In genomic region chr12:85963160-85963559, GRCm38 (mm10) we compare ENCODE assay signal across 12 mouse cellular contexts.
DNase-seq lines count a peak whose midpoint lies in the region; ATAC-seq and TF ChIP-seq lines count a peak whose summit lies in the region.
"Had no signal": no experiment of that assay in that cellular context is flagged by ENCODE, and none has a peak within 500 bp of the region (broad histone marks: within the 10 kb centered on the region; RNA-seq: fewer than 3 reads in every experiment).

No protein-coding gene starts in this region.

- 0 out of 2 replicates have a peak, but pooled peaks cover 3% of the 10 kb centered on the region for H3K36me3 ChIP-seq in embryonic facial prominence, embryonic 12.5 days
- H3K36me3 ChIP-seq in embryonic facial prominence, embryonic 10.5 days (replicated peaks) = peaks cover 13% of the 10 kb centered on the region
- no peaks in the 10 kb centered on the region for H3K36me3 ChIP-seq in kidney, embryonic 14.5 days (ENCODE audit: control insufficient read depth, insufficient read depth, low read length)
- peaks cover 12% of the 10 kb centered on the region; the same call in 1 of the 2 replicates for H3K36me3 ChIP-seq in midbrain, embryonic 13.5 days
- no peaks in the 10 kb centered on the region for H3K36me3 ChIP-seq in midbrain, postnatal 0 days (ENCODE audit: insufficient read depth, low read length)
- no peaks in the 10 kb centered on the region for H3K36me3 ChIP-seq in stomach, postnatal 0 days (ENCODE audit: control insufficient read depth, insufficient read depth, low read length)

- H3K9ac ChIP-seq in embryonic facial prominence, embryonic 12.5 days = no peak overlapping the region
- no peak overlapping the region for H3K9ac ChIP-seq in kidney, embryonic 14.5 days (ENCODE audit: low read depth, low read length)
- 0 out of 2 replicates have a peak overlapping the region, but pooled peaks have one; percentile 19 for H3K9ac ChIP-seq in midbrain, embryonic 13.5 days (replicated peaks)
- H3K9ac ChIP-seq in midbrain, postnatal 0 days (replicated peaks; ENCODE audit: low read length, poor library complexity, severe bottlenecking) = no peak overlapping the region
- no peak overlapping the region for H3K9ac ChIP-seq in stomach, postnatal 0 days (ENCODE audit: low read length)
- H3K9ac ChIP-seq: liver, embryonic 14.5 days had no signal

- TF ChIP-seq CTCF in midbrain, postnatal 0 days (IDR thresholded peaks at IDR 0.05) = no peak
- no peak for TF ChIP-seq CTCF in stomach, postnatal 0 days (IDR thresholded peaks at IDR 0.05; ENCODE audit: low read depth)

- 83% methylated on average over 2 of the region's 2 CpGs for WGBS in embryonic facial prominence, embryonic 12.5 days
- WGBS in embryonic facial prominence, embryonic 10.5 days = 86% methylated on average over 2 of the region's 2 CpGs
- 65% methylated on average over 2 of the region's 2 CpGs for WGBS in kidney, embryonic 14.5 days
- WGBS in midbrain, embryonic 13.5 days = 94% methylated on average over 2 of the region's 2 CpGs
- WGBS in midbrain, postnatal 0 days = 82% methylated on average over 2 of the region's 2 CpGs
- WGBS in stomach, postnatal 0 days = 67% methylated on average over 2 of the region's 2 CpGs

- H3K27me3 ChIP-seq in embryonic facial prominence, embryonic 12.5 days = no peaks in the 10 kb centered on the region
- no peaks in the 10 kb centered on the region for H3K27me3 ChIP-seq in embryonic facial prominence, embryonic 10.5 days (replicated peaks; ENCODE audit: low read depth, poor library complexity, severe bottlenecking)
- H3K27me3 ChIP-seq in kidney, embryonic 14.5 days (ENCODE audit: control insufficient read depth, insufficient read depth, low read length) = no peaks in the 10 kb centered on the region
- H3K27me3 ChIP-seq in midbrain, embryonic 13.5 days = no peaks in the 10 kb centered on the region
- H3K27me3 ChIP-seq in midbrain, postnatal 0 days (ENCODE audit: insufficient read depth, low read length) = no peaks in the 10 kb centered on the region
- H3K27me3 ChIP-seq in stomach, postnatal 0 days (ENCODE audit: control insufficient read depth, insufficient read depth, low read length) = no peaks in the 10 kb centered on the region

- peak overlapping the region; percentile 61 for H3K27ac ChIP-seq in embryonic facial prominence, embryonic 12.5 days
- H3K27ac ChIP-seq in embryonic facial prominence, embryonic 10.5 days (replicated peaks) = no peak overlapping the region
- H3K27ac ChIP-seq in kidney, embryonic 14.5 days (ENCODE audit: low read depth, low read length) = peak overlapping the region; percentile 30; the same call in 1 of the 2 replicates
- no peak overlapping the region for H3K27ac ChIP-seq in midbrain, embryonic 13.5 days
- H3K27ac ChIP-seq in midbrain, postnatal 0 days (ENCODE audit: low read depth, low read length) = no peak overlapping the region
- H3K27ac ChIP-seq in stomach, postnatal 0 days (replicated peaks) = peak overlapping the region; percentile 18; the same call in 1 of the 2 replicates
- H3K27ac ChIP-seq: hindbrain, postnatal 0 days; liver, embryonic 14.5 days; midbrain, embryonic 10.5 days had no signal

- no peak overlapping the region for H3K4me3 ChIP-seq in embryonic facial prominence, embryonic 12.5 days
- no peak overlapping the region for H3K4me3 ChIP-seq in embryonic facial prominence, embryonic 10.5 days
- H3K4me3 ChIP-seq in kidney, embryonic 14.5 days (ENCODE audit: low read length) = no peak overlapping the region
- H3K4me3 ChIP-seq in midbrain, embryonic 13.5 days (replicated peaks) = no peak overlapping the region
- no peak overlapping the region for H3K4me3 ChIP-seq in midbrain, postnatal 0 days (ENCODE audit: low read depth, low read length)
- no peak overlapping the region for H3K4me3 ChIP-seq in stomach, postnatal 0 days (ENCODE audit: low read depth, low read length)
- H3K4me3 ChIP-seq: midbrain, embryonic 10.5 days had no signal

- ATAC-seq in embryonic facial prominence, embryonic 12.5 days (ENCODE audit: insufficient number of reproducible peaks, insufficient read depth, low FRiP score, low TSS enrichment) = no peak
- no peak for ATAC-seq in kidney, embryonic 14.5 days (ENCODE audit: low FRiP score, low TSS enrichment)
- ATAC-seq in midbrain, embryonic 13.5 days = no peak
- ATAC-seq in midbrain, postnatal 0 days (ENCODE audit: low FRiP score) = no peak
- ATAC-seq in stomach, postnatal 0 days (ENCODE audit: low FRiP score, low TSS enrichment) = no peak
- ATAC-seq: hindbrain, postnatal 0 days had no signal

- H3K4me1 ChIP-seq in embryonic facial prominence, embryonic 12.5 days = peaks cover 9% of the 10 kb centered on the region; the same call in 1 of the 2 replicates
- peaks cover 19% of the 10 kb centered on the region for H3K4me1 ChIP-seq in embryonic facial prominence, embryonic 10.5 days
- H3K4me1 ChIP-seq in kidney, embryonic 14.5 days (ENCODE audit: control insufficient read depth, insufficient read depth, low read length) = peaks cover 24% of the 10 kb centered on the region
- no peaks in the 10 kb centered on the region; the same call in 1 of the 2 replicates for H3K4me1 ChIP-seq in midbrain, embryonic 13.5 days (replicated peaks)
- H3K4me1 ChIP-seq in midbrain, postnatal 0 days (ENCODE audit: insufficient read depth, low read length) = 0 out of 2 replicates have a peak, but pooled peaks cover 4% of the 10 kb centered on the region
- peaks cover 3% of the 10 kb centered on the region; the same call in 1 of the 2 replicates for H3K4me1 ChIP-seq in stomach, postnatal 0 days (replicated peaks; ENCODE audit: control insufficient read depth, insufficient read depth)
- H3K4me1 ChIP-seq: midbrain, embryonic 10.5 days had no signal

- TF ChIP-seq EP300 in stomach, postnatal 0 days (optimal IDR thresholded peaks at IDR 0.05) = no peak

- H3K9me3 ChIP-seq in embryonic facial prominence, embryonic 12.5 days = no peaks in the 10 kb centered on the region
- no peaks in the 10 kb centered on the region for H3K9me3 ChIP-seq in embryonic facial prominence, embryonic 10.5 days
- no peaks in the 10 kb centered on the region for H3K9me3 ChIP-seq in kidney, embryonic 14.5 days (ENCODE audit: control insufficient read depth, low read length)
- no peaks in the 10 kb centered on the region for H3K9me3 ChIP-seq in midbrain, embryonic 13.5 days
- no peaks in the 10 kb centered on the region for H3K9me3 ChIP-seq in midbrain, postnatal 0 days (ENCODE audit: low read length)
- H3K9me3 ChIP-seq in stomach, postnatal 0 days (ENCODE audit: control insufficient read depth, low read length) = no peaks in the 10 kb centered on the region
- H3K9me3 ChIP-seq: midbrain, embryonic 10.5 days had no signal

- DNase-seq in embryonic facial prominence, embryonic 10.5 days (ENCODE audit: low spot score) = no peak
- no peak for DNase-seq in kidney, postnatal 36 days
- no peak for DNase-seq in midbrain, postnatal 0 days (ENCODE audit: low spot score)
- DNase-seq in stomach, postnatal 0 days (ENCODE audit: low spot score) = no peak
- no peak for DNase-seq in gastrocnemius, adult 18-20 months (ENCODE audit: low spot score)
- DNase-seq: adrenal gland, adult 8-10 months had no signal

- H3K4me2 ChIP-seq in embryonic facial prominence, embryonic 12.5 days (replicated peaks) = no peak overlapping the region
- H3K4me2 ChIP-seq in kidney, embryonic 14.5 days (replicated peaks; ENCODE audit: low read depth, low read length) = no peak overlapping the region
- H3K4me2 ChIP-seq in midbrain, embryonic 13.5 days (replicated peaks) = no peak overlapping the region
- no peak overlapping the region for H3K4me2 ChIP-seq in midbrain, postnatal 0 days (ENCODE audit: low read depth, low read length, poor library complexity, severe bottlenecking)
- no peak overlapping the region for H3K4me2 ChIP-seq in stomach, postnatal 0 days (replicated peaks; ENCODE audit: low read depth)

Comparison
In these comparisons a context has a peak if more than half of its experiments do, and no peak if none do; other contexts are left out.
1. H3K27ac ChIP-seq: peak in embryonic facial prominence, embryonic 12.5 days (single experiment), kidney, embryonic 14.5 days (single experiment) and stomach, postnatal 0 days (single experiment); none in embryonic facial prominence, embryonic 10.5 days (single experiment), midbrain, embryonic 13.5 days (single experiment) and midbrain, postnatal 0 days (single experiment).